Mouse (Mus musculus) MEL-GATA-1-ER (cell line): ENCODE measurements around the gene Tec.

Experiments
- DNase-seq: peaks from one replicate; pipeline ENCODE4 v3.0.0-alpha.2; 2012; ENCODE audit warnings: low read depth; ENCODE audit errors: extremely low read depth

Gene Tec

DNA sequence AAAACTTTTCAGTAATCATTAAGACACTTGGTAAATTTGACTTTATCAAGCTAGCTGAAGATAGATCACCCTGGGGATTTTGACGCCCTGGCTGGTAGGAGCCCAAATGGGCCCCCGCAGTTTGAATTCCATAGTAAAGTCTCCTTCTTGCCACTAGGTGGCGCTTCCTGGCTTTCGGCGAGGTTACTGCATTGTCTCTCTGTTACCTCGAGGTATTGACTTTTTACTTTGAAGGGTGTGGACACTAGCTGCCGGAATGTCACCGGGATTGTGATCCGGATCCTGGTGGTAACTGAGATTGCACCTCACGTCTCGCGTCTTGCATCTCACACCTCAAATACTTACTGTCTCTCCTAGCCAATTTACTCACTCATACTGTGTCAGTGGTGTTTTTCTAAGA, 23.3 kb upstream of the Tec start:
- DNase-seq, result no peak

DNA sequence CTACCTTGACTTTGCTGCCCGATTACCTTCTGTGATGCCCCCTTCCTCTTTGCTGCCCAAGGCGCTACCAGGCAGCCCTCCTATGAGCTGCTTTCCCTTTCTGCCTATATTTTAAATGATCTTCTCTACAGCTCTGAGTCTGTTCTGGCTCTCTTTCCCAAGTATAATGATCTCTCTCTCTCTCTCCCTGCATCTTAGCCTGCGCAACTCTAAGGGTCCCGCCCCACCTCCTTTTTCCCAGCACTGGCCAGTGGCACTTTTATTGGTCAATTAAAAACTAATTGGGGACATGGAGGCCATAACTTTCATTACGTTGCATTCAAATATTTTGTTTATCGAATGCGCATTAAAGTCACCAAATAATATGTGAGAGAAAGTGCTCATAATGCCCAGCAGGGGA, 20.0 kb upstream of the Tec start:
- DNase-seq, result no peak

DNA sequence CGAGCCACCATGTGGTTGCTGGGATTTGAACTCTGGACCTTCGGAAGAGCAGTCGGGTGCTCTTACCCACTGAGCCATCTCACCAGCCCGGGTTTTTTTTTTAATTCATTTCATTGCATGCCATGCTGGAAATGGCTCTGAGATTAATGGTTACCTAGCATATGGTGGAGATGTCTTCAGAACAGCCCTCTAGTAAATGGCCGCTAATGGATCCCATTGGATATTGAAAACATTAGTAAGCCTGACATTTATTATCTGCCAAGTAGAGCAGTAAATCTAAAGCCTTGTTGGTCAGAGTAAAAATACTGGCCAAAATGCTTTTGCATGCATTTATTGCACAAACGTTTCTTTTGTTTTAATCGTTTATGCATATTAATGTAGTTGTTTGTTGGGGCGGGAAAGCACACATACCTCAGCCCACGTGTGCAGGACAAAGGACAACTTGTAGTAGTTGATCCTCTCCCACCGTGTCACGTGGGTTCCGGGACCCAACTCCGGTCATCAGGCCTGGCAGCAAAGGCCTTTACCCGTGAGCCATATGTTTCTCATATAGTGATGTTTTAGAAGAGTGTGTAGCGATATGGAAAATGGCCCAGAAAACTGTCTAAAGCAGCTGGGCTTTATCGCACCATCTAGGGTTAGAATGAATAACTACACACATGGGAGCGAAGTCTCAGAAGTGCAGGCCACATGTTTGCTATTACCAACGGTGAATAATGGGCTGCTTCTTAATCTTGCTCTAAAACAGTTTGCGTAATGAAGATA, 18.4 kb upstream of the Tec start:
- no peak for DNase-seq

DNA sequence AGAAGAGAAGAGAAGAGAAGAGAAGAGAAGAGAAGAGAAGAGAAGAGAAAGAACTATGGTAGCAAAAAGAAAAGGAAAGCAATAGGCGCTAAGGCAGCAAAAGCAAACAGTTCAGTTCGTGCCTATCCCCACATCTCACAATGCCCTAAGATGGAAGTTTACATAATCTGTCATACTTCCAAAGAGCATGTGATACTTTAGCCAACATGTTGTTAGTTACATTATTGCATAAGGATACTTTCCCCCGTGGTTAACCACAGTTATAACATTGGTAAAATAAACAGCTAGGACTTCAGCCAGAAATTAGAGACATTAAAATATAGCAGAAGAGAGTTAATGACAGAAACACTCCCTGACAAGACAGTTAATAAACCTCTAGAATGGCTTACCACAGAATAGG, 15.4 kb upstream of the Tec start:
- DNase-seq, result no peak

DNA sequence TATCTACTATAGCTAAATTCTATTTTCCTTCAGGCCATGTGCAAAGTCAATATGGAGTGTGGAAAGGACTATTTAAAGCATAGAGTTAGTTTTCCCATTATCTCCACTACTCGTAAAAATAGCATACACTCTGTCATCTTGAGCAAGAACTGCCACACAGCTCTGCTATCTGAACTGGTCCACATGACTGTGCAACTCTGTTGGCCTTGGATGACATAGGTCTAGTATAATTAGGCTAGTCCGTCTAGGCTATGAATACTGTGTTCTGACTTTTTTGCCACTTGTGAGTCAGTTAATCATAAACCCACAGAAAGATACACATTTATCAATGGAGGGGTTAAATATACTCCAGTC, 14.1 kb upstream of the Tec start:
- no peak for DNase-seq

DNA sequence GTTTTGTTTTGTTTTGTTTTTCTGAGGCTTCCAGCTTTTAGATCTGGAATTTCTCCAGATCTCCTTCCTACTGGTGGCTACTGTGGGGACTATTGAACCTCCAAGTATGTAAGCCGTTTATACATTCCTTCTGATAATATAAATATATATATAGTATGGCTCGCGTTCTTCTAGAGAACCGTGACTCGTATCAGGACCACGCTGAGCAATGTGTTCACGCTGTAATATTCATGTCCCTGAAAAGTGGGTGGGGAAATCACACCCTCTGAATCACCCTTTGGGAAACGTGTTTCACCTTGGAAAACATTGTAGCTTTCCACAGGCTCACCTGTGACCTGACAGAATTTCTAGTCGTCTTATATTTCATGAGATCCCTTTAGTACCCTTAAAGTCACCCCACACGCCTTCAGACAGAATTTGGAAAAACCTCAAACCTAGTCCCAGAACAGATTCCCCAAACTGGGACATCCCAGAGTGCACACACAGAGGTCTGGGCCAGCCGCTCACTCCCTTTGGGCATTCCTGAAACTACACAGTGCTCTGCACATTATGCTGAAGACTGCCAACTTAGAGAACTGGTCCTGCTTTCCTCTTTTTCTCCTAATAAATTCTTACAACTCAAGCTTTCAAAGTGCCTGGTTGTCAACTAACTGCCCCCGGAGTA, 13.6 kb upstream of the Tec start:
- DNase-seq, result no peak

DNA sequence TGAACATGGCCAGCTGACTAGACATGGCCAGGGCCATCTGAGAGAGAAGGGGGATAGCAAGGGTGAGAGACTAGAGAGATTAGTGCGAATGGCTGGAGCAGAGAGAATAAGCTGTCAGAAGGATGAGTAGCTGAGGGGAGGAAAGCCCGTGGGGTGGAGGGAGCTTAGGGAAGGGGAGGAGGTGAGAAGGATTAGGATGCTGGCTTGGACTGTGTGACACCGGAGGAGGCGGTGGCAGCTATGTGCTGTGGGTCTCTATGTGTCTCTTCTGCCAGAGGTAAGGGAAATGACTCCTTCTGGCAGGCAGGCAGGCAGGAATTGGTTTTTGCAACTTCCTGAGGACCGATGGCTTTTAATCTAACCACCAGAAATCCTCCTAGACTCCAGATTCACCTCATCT, 11.5 kb upstream of the Tec start:
- no peak for DNase-seq

DNA sequence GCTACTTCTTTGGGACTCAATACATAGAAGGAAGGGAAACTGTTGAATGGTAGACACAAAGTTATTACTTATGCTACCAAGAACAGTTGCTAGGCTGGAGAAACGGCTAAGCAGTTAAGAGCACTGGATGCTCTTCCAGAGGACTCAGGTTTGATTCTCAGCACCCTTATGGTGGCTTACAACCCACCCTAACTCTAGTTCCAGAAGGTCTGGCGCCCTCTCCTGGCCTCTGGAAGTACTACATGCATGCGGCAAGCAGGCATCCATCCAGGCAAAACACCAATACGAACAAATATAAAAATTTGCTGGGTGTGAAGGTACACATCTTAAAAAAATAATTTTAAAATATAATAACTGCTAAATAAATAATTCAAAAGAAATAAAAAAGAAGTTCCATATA, 2.8 kb upstream of the Tec start:
- DNase-seq, result no peak

DNA sequence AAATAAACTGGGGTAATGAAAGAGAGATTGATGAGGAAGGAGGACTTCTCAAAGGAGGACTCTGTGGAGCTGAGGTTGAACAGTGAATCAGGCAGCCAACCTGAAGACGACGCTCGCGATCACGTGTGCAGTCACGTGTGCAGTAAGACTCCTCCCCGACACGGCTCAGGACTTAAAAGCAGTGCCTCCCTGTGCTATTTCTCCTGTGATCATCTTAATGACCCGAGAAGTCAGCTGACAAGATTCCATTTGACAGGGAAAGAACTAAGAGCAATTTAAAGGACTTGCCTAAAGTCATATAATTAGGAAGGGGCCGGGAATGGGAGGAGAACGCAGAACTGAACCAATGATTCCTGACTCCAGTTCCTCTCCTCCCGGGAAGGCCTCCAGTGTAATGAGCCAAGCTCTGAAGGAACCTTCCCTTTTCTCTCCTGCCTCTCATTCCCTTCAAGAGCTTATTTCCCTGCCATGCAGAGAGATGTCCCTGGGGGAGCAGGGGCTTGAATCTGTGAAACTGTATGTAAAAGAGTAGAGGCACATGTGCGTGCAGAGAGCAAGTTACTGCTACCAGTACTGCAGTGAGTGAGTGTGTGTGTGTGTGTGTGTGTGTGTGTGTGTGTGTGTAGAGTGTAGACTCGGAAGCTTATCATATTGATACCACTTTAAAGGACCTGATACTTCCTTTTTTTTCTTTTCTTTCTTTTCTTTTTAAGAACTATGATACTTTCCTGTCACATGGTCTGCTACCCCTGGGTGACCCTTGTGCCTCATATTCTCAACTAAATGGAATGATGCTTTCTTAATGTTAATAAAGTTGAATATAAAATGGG, 1.7 kb upstream of the Tec start:
- no peak for DNase-seq

DNA sequence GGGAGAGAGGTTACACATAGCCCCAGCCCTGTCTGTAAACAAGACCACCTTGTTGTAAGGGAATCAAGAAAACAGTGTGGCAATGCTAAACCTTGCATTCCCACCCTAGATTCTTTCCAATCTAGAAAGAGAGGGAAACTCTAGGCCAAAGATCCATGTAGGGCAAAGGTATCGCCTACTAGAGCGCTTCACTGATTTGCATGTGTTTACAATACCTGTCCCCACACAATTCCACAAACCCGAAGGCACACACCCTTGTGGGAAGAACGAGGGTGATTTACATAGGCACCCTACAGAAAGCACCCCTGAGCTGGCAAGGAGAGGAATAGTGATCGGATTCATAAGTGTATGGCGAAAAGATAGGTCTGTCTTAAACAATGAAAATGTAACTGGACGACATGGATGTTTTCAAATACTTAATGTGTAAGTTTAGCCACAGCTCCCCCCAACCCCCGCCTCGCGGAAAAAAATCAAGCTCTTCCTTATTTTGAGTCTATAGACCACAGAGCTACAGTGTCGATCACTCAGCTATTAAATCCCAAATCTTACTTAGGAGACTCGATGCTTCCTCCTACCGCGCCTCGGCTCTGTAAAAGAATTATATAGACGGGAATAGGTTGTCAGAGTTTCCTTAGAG, 1.1 kb downstream of the Tec start:
- no peak for DNase-seq

DNA sequence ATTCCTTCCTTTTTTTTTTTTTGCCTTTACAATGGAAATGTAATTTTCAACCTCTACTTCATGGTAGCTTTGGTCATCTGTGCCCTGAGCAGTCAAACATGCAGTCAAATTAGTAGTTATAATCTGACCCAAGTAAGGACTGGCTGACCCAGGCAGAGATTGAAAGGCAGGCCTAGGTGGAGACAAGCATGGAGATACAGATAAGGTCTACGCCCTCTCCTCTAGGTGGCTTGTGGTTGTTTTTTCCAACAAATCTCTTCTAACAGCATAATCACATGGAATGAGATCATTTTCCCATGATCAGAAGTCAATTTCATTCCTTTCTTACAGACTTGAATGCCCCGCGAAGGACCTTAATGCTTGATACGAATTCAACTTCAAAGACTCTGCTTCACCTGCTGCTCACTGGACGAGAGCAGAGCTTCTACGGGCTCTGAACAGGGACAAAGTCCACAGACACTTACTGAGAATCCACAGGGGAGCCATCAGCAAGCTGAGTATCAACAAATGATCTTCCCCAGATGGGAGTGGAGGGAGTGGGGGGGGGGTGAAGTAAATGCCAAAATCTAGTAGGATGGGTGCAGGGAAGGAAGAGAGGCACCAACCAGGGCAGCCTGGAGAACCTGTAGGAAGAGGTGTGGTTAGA, 1.9 kb downstream of the Tec start:
- no peak for DNase-seq

DNA sequence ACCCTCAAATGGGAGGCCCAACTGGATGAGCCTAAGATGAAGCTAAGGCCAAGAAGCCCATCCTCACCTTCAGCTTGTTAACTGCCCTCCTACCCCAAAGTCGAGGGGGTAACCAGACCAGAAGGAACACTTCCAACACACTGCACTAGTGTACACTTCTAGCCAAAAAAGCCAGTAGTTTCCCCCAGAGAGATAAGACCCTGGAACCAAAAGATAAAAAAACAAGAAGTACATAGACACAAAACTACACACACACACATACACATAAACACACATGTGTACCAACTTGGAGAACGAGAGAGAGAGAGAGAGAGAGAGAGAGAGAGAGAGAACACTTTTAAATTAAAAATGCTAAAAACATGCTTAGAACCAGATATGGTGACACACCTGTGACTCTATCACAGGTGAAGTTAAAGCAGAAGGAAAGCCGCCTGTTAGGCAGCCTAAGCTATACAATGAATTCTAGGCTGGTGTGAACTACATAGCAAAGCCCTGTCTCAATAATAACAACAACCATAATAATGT, 3.6 kb downstream of the Tec start:
- DNase-seq, result no peak

DNA sequence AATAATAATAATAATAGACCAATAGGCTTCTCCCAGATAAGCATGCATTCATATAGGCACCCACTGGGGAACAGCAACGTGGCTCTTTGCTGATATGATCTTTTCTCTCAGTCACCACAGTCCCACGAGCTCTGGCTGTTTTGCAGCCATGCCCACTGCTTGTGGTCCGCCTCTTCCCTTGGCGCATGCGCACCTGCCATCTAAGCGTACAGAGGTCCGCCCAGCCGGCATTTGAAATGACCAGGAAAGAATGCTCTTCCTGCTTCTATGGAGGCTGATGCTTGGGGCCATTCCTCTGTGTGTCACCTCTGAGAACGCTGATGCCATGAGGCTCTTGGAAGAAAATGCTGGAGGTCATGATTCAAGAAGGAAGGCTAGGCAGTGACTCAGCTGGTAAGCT, 5.1 kb downstream of the Tec start:
- DNase-seq, result no peak

DNA sequence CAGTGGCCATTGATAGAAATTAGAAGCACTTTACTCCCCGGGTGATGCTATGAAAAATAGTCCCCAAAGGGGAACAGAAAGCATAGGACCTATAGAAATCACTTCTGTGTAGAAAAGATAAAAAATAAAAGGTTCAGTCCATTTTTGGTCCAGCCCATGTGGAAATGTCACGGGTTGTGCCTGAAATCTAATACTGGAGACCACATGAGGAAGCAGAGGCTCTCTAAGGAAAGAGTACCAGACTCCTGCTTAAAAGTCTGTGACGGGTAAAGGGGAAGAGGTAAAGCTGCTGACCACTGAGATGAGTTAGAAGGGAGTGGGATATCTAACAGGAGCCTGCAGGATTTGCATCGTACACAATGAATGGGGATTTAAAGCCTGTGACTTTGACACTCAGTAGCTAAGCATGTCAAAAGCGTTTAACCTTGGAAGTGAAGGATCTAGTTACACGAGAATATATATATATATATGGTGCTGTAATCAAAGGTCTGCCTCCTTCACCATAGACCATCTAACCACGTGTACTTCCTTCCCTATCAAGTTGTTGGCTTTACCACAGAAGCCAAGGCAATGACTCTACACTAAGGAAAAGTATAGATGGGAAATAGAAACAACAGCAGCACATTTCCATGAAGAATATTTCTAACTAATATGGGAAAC, 6.4 kb downstream of the Tec start:
- DNase-seq, result no peak

DNA sequence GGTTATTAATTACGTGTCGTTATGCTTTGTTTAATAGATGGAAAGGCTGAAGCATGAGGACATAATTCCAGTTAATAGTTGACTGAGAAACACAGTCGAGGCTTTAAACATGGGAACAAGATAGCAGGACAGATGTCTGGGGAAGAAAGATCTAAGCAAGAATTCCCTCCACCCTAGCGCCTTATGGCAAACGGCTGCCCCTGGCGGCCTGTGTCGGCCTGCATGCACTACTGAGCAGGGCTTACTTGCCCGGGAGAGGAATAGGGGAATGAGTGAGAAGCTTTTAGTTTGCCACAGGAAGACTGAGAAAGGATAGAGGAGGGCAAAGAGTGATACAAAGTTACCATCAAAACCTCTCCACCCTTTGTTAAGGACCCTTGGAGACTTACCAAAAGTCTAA, 7.4 kb downstream of the Tec start:
- no peak for DNase-seq

DNA sequence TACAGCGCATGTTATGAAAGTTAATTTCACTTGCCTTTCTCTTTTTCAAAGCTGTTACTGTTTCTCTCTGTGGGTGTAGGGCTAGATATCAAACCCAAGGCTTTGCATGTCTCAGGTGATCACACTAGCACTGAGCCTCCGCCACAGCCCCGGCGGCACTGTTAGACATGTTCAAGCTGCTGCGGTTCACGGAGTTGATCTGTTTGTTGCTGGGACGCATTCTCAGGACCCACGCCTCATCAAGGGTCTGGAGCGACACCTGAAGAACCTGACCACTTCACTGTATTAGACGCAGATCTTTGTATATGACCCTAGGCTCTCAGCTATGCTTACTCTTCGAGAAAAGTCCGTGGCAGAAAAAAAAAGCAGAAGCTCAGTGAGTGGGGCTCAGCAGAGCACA, 10.0 kb downstream of the Tec start:
- no peak for DNase-seq

DNA sequence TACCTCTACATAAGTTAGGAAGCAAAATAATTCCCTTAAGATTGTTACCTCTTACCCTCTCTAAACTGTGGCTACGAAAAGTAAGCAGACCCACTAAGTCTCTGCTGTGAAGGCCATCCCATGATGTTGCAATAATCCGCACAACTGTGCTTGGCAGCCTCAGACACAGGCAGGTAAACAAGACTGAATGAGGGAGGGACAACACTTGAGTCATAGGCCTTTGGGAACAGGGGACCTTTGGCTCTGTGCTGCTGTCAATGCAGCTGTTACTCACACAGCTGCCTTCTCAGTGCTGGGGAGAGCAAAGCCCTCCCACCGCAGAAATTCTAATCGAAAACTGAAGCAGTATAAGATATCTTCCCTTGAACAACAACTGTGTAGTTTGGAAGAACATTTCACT, 10.5 kb downstream of the Tec start:
- no peak for DNase-seq

DNA sequence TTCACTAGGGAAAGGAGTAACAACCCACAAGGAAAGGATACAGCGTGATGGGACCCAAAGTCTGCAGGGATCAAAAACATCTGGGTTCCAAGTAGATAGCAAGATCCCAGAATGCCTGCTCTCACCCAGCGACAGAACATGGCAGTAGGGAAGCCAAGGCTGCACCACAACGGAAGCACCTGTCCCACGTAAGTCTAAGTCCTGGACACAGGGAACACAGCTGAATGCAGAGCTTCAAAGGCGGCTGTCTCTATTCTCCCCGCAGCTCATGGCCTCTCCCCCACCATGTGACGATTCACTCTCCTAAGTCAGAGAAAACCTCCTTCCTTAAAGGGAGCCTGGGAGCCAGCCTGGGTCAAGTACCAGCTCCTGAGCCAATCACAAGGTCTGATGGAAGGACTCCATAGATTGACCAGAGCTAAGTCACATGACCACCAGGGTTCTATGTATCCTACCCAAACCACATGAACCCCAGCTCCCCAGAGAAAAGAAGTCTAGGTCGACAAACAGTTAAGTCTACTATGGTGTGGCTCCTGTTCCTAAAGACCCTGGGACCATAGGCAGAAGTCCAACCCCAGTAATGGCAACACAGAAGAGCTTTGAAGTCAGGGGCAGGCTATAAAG, 11.9 kb downstream of the Tec start:
- no peak for DNase-seq

DNA sequence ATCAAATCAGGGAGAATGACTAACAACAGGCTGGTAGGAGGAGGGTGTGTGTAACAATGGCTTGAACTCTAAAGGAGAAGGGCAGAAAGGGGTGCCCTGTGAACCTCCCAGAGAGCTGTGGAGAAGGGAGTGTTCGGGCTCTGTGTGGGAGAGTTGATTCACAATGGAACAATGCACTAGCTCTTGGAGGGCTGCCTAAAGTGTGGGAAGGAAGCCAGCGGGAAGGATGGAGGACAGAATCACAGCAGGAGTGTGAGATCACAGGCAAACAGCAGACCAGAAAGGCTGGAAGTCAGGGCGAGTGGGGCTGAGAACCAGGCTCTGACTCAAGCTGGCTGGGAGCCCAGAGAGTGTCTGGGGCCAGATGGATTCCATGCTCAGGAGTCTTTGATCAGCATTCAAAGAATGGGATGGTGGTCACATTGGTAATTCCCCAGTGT, 12.6 kb downstream of the Tec start:
- no peak for DNase-seq
